Mouse (Mus musculus): ENCODE measurements around the gene AU021092. TPM values are rescaled to one million over a fixed set of nuclear protein-coding genes. Genes with fewer than 3 reads are reported as not detected.

The AU021092 gene
- polyA plus RNA-seq (2014; fragmentation: Nextera tagmentation; extraction: Ambion mirVana) = 5.2 and 6.5 TPM in 2 replicates

GRCm38 (mm10) chr16:5222140-5222539 is at the start of gene AU021092:
Gene AU021092 (minus strand): TSS chr16:5222299.
- DNase-seq (ENCODE audit: low spot score) (no peak), ATAC-seq (ENCODE audit: insufficient read depth, low FRiP score, low TSS enrichment) (no peak)
- Histone ChIP-seq H3K4me1 (ENCODE audit: control insufficient read depth, insufficient read depth, low read length) (no peaks in the 10 kb centered on the region), H3K27me3 (ENCODE audit: control insufficient read depth, insufficient read depth, low read length) (no peaks in the 10 kb centered on the region), H3K36me3 (ENCODE audit: control insufficient read depth, insufficient read depth, low read length) (no peaks in the 10 kb centered on the region), H3K4me2 (ENCODE audit: low read depth) (no peak within 1 kb of the TSS), H3K9ac (ENCODE audit: low read length) (no peak within 1 kb of the TSS), H3K9me3 (ENCODE audit: control insufficient read depth, low read length) (no peaks in the 10 kb centered on the region), H3K27ac (ENCODE audit: low read depth, low read length) (no peak within 1 kb of the TSS), H3K4me3 (ENCODE audit: low read depth, low read length) (no peak within 1 kb of the TSS)
- WGBS = 79% methylated on average over 6 of the region's 6 CpGs

- 78% methylated on average over 4 of the region's 4 CpGs for WGBS
- ATAC-seq (ENCODE audit: insufficient read depth, low FRiP score, low TSS enrichment) (no peak), DNase-seq (ENCODE audit: low spot score) (no peak)
- no peaks in the 10 kb centered on the region for H3K36me3 ChIP-seq (ENCODE audit: control insufficient read depth, insufficient read depth, low read length)
- no peak overlapping the region for H3K4me2 ChIP-seq (ENCODE audit: low read depth)
- H3K4me1 ChIP-seq (ENCODE audit: control insufficient read depth, insufficient read depth, low read length) = no peaks in the 10 kb centered on the region
- H3K27me3 ChIP-seq (ENCODE audit: control insufficient read depth, insufficient read depth, low read length) = no peaks in the 10 kb centered on the region
- no peak overlapping the region for H3K4me3 ChIP-seq (ENCODE audit: low read depth, low read length)
- H3K9me3 ChIP-seq (ENCODE audit: control insufficient read depth, low read length) = no peaks in the 10 kb centered on the region
- no peak overlapping the region for H3K27ac ChIP-seq (ENCODE audit: low read depth, low read length)
- H3K9ac ChIP-seq (ENCODE audit: low read length) = no peak overlapping the region
Measured at GRCm38 (mm10) chr16:5271411-5272035, 49.4 kb upstream of the AU021092 start.

GRCm38 (mm10) chr16:5263926-5264325 is 41.8 kb upstream of the AU021092 start:
- H3K27ac ChIP-seq (ENCODE audit: low read depth, low read length) = no peak overlapping the region
- WGBS = 87% methylated on average over 7 of the region's 7 CpGs
- no peaks in the 10 kb centered on the region for H3K9me3 ChIP-seq (ENCODE audit: control insufficient read depth, low read length)
- no peak overlapping the region for H3K4me2 ChIP-seq (ENCODE audit: low read depth)
- no peaks in the 10 kb centered on the region for H3K4me1 ChIP-seq (ENCODE audit: control insufficient read depth, insufficient read depth, low read length)
- DNase-seq (ENCODE audit: low spot score) (no peak), ATAC-seq (ENCODE audit: insufficient read depth, low FRiP score, low TSS enrichment) (no peak)
- H3K27me3 ChIP-seq (ENCODE audit: control insufficient read depth, insufficient read depth, low read length) = no peaks in the 10 kb centered on the region
- no peak overlapping the region for H3K4me3 ChIP-seq (ENCODE audit: low read depth, low read length)
- no peak overlapping the region for H3K9ac ChIP-seq (ENCODE audit: low read length)
- H3K36me3 ChIP-seq (ENCODE audit: control insufficient read depth, insufficient read depth, low read length) = no peaks in the 10 kb centered on the region

GRCm38 (mm10) chr16:5263156-5263555 is 41.1 kb upstream of the AU021092 start:
- ATAC-seq (ENCODE audit: insufficient read depth, low FRiP score, low TSS enrichment) = no peak
- H3K4me1 ChIP-seq (ENCODE audit: control insufficient read depth, insufficient read depth, low read length) = no peaks in the 10 kb centered on the region
- no peaks in the 10 kb centered on the region for H3K36me3 ChIP-seq (ENCODE audit: control insufficient read depth, insufficient read depth, low read length)
- no peak overlapping the region for H3K4me3 ChIP-seq (ENCODE audit: low read depth, low read length)
- 74% methylated on average over 8 of the region's 8 CpGs for WGBS
- H3K9me3 ChIP-seq (ENCODE audit: control insufficient read depth, low read length) = no peaks in the 10 kb centered on the region
- H3K27me3 ChIP-seq (ENCODE audit: control insufficient read depth, insufficient read depth, low read length) = no peaks in the 10 kb centered on the region
- H3K9ac ChIP-seq (ENCODE audit: low read length) = no peak overlapping the region
- no peak overlapping the region for H3K27ac ChIP-seq (ENCODE audit: low read depth, low read length)
- no peak for DNase-seq (ENCODE audit: low spot score)
- no peak overlapping the region for H3K4me2 ChIP-seq (ENCODE audit: low read depth)

- peak within 1 kb of the TSS; percentile 64 for H3K27ac ChIP-seq (ENCODE audit: low read depth, low read length)
- WGBS = 1% methylated on average over 53 of the region's 57 CpGs
- no peaks in the 10 kb centered on the region for H3K27me3 ChIP-seq (ENCODE audit: control insufficient read depth, insufficient read depth, low read length)
- peak within 1 kb of the TSS; percentile 53 for H3K4me3 ChIP-seq (ENCODE audit: low read depth, low read length)
- no peaks in the 10 kb centered on the region for H3K36me3 ChIP-seq (ENCODE audit: control insufficient read depth, insufficient read depth, low read length)
- no peaks in the 10 kb centered on the region for H3K9me3 ChIP-seq (ENCODE audit: control insufficient read depth, low read length)
- H3K4me1 ChIP-seq (ENCODE audit: control insufficient read depth, insufficient read depth, low read length) = peaks cover 12% of the 10 kb centered on the region
- peak; percentile 90 for ATAC-seq (ENCODE audit: insufficient read depth, low FRiP score, low TSS enrichment)
- peak within 1 kb of the TSS; percentile 79 for H3K4me2 ChIP-seq (ENCODE audit: low read depth)
- peak; percentile 99 for DNase-seq (ENCODE audit: low spot score)
- peak within 1 kb of the TSS; percentile 71 for H3K9ac ChIP-seq (ENCODE audit: low read length)
Measured at GRCm38 (mm10) chr16:5255779-5256496, 33.8 kb upstream of the AU021092 start, which contains the start of gene Eef2kmt. Gene Eef2kmt (minus strand): TSS chr16:5255983.

- DNase-seq (ENCODE audit: low spot score) = peak; percentile 16
- H3K9me3 ChIP-seq (ENCODE audit: control insufficient read depth, low read length) = no peaks in the 10 kb centered on the region
- ATAC-seq (ENCODE audit: insufficient read depth, low FRiP score, low TSS enrichment) = peak; percentile 40; the same call in 1 of the 2 replicates
Measured at GRCm38 (mm10) chr16:5255081-5255740, 33.1 kb upstream of the AU021092 start.

GRCm38 (mm10) chr16:5254346-5255025 is 32.4 kb upstream of the AU021092 start:
- 0 out of 2 replicates have a peak overlapping the region, but pooled peaks have one; percentile 35 for H3K27ac ChIP-seq (ENCODE audit: low read depth, low read length)

More at GRCm38 (mm10) chr16:5255081-5255740, 33.1 kb upstream of the AU021092 start:
- peaks cover 12% of the 10 kb centered on the region for H3K4me1 ChIP-seq (ENCODE audit: control insufficient read depth, insufficient read depth, low read length)
- peak overlapping the region; percentile 53 for H3K4me3 ChIP-seq (ENCODE audit: low read depth, low read length)
- 2% methylated on average over 27 of the region's 27 CpGs for WGBS
- H3K27me3 ChIP-seq (ENCODE audit: control insufficient read depth, insufficient read depth, low read length) = no peaks in the 10 kb centered on the region
- H3K36me3 ChIP-seq (ENCODE audit: control insufficient read depth, insufficient read depth, low read length) = no peaks in the 10 kb centered on the region
- peak overlapping the region; percentile 79 for H3K4me2 ChIP-seq (ENCODE audit: low read depth)
- H3K9ac ChIP-seq (ENCODE audit: low read length) = peak overlapping the region; percentile 71
- H3K27ac ChIP-seq (ENCODE audit: low read depth, low read length) = 0 out of 2 replicates have a peak overlapping the region, but pooled peaks have one; percentile 64

GRCm38 (mm10) chr16:5252260-5252659 is 30.2 kb upstream of the AU021092 start:
- Histone ChIP-seq H3K27me3 (ENCODE audit: control insufficient read depth, insufficient read depth, low read length) (no peaks in the 10 kb centered on the region), H3K9ac (ENCODE audit: low read length) (no peak overlapping the region), H3K4me3 (ENCODE audit: low read depth, low read length) (no peak overlapping the region), H3K27ac (ENCODE audit: low read depth, low read length) (no peak overlapping the region), H3K9me3 (ENCODE audit: control insufficient read depth, low read length) (no peaks in the 10 kb centered on the region), H3K4me1 (ENCODE audit: control insufficient read depth, insufficient read depth, low read length) (peaks cover 12% of the 10 kb centered on the region), H3K36me3 (ENCODE audit: control insufficient read depth, insufficient read depth, low read length) (peaks cover 7% of the 10 kb centered on the region; the same call in 1 of the 2 replicates), H3K4me2 (ENCODE audit: low read depth) (no peak overlapping the region)
- DNase-seq (ENCODE audit: low spot score) = no peak
- no peak for ATAC-seq (ENCODE audit: insufficient read depth, low FRiP score, low TSS enrichment)
- 97% methylated on average over 2 of the region's 2 CpGs for WGBS

More at GRCm38 (mm10) chr16:5254346-5255025, 32.4 kb upstream of the AU021092 start:
- WGBS = 8% methylated on average over 15 of the region's 15 CpGs
- Histone ChIP-seq H3K4me1 (ENCODE audit: control insufficient read depth, insufficient read depth, low read length) (peaks cover 12% of the 10 kb centered on the region), H3K4me2 (ENCODE audit: low read depth) (peak overlapping the region; percentile 79), H3K4me3 (ENCODE audit: low read depth, low read length) (peak overlapping the region; percentile 53), H3K9me3 (ENCODE audit: control insufficient read depth, low read length) (no peaks in the 10 kb centered on the region), H3K27me3 (ENCODE audit: control insufficient read depth, insufficient read depth, low read length) (no peaks in the 10 kb centered on the region), H3K9ac (ENCODE audit: low read length) (peak overlapping the region; percentile 71; the same call in 1 of the 2 replicates), H3K36me3 (ENCODE audit: control insufficient read depth, insufficient read depth, low read length) (0 out of 2 replicates have a peak, but pooled peaks cover 3% of the 10 kb centered on the region)
- ATAC-seq (ENCODE audit: insufficient read depth, low FRiP score, low TSS enrichment) = peak; percentile 24
- DNase-seq (ENCODE audit: low spot score) = peak; percentile 82
